Mouse (Mus musculus): ENCODE results near the gene Sik2. TPM values are rescaled to one million over a fixed set of nuclear protein-coding genes. Genes with fewer than 3 reads are reported as not detected.
A peak's percentile ranks its signal among the peaks of the same experiment; 100 is the strongest.

Gene Sik2
- total RNA-seq (2014; rRNA removed) = 24.4 and 35.0 TPM in 2 replicates
- polyA plus RNA-seq (2015; fragmentation: Nextera tagmentation; extraction: Ambion mirVana) = 12.8 and 14.4 TPM in 2 replicates

- under 1% methylated on average over 61 of the region's 85 CpGs for WGBS
- ATAC-seq (ENCODE audit: low FRiP score) (peak; percentile 97), DNase-seq (ENCODE audit: low spot score) (peak; percentile 95)
- peak within 1 kb of the TSS; percentile 59 for H3K4me2 ChIP-seq (ENCODE audit: low read depth, low read length, poor library complexity, severe bottlenecking)
- no peaks in the 10 kb centered on the region for H3K9me3 ChIP-seq (ENCODE audit: low read length)
- no peaks in the 10 kb centered on the region for H3K36me3 ChIP-seq (ENCODE audit: insufficient read depth, low read length)
- H3K27me3 ChIP-seq (ENCODE audit: insufficient read depth, low read length) = no peaks in the 10 kb centered on the region
- no peaks in the 10 kb centered on the region for H3K4me1 ChIP-seq (ENCODE audit: insufficient read depth, low read length)
- H3K9ac ChIP-seq (replicated peaks; ENCODE audit: low read length, poor library complexity, severe bottlenecking) = peak within 1 kb of the TSS; percentile 87
- peak within 1 kb of the TSS; percentile 79 for H3K27ac ChIP-seq (ENCODE audit: low read depth, low read length)
- peak; percentile 87 for TF ChIP-seq CTCF (IDR thresholded peaks at IDR 0.05)
- peak within 1 kb of the TSS; percentile 97 for H3K4me3 ChIP-seq (ENCODE audit: low read depth, low read length)
These were observed at the start of gene Sik2 for GRCm38 (mm10) chr9:51008841-51009655. TSS of gene Sik2 (minus strand) at chr9:51009073.

DNA sequence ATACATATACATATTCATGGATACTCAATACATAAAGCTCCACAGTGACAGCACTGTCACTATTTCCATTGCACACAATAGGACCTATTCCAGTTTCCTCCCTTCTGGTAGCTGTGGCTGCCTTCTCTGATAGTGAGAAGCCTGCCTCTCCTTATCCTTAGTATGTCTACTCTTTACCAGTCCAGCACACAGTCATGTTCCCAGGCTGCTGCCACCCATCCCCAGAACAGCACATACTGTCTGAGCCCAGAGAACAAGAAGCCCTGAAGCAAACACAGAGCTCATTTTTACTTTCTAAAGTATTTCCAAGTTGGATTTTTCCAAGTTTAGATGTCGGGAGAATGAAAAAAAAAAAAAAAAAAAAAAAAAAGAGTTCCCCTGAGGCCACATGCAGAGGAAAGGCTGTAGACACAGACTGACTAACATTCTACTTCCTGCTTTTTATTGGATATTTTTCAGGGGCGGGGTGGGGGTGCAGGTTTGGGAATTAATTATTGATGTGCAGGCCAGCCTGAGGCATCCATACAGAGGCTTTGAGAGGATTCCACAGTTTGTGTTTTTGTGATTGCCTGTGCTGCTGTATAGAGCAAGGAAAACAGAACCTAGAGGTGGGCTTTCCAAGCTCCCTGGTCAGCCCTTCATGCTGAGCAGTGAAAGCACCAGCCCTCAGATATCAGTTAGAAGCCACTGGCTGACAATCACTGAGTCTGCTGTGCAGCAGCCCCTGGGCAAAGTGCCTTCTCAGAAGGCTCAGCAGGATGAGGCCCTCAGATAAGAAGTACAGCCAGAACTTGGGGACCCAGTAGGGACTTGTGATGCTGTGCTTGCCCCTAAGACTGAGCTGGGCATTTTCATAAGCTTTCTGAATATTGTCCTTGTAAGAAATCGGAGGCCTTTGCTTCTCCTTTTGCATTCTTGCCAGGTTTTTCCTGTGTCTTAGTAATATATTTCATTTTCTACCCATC lies 47.8 kb upstream of the Sik2 start:
- no peak overlapping the region for H3K27ac ChIP-seq (ENCODE audit: low read depth, low read length)
- H3K4me3 ChIP-seq (ENCODE audit: low read depth, low read length) = no peak overlapping the region
- H3K9ac ChIP-seq (replicated peaks; ENCODE audit: low read length, poor library complexity, severe bottlenecking) = no peak overlapping the region
- DNase-seq (ENCODE audit: low spot score) (no peak), ATAC-seq (ENCODE audit: low FRiP score) (no peak)
- no peaks in the 10 kb centered on the region for H3K27me3 ChIP-seq (ENCODE audit: insufficient read depth, low read length)
- 58% methylated on average over 3 of the region's 3 CpGs for WGBS
- no peaks in the 10 kb centered on the region for H3K36me3 ChIP-seq (ENCODE audit: insufficient read depth, low read length)
- H3K4me2 ChIP-seq (ENCODE audit: low read depth, low read length, poor library complexity, severe bottlenecking) = no peak overlapping the region
- no peak for TF ChIP-seq CTCF (IDR thresholded peaks at IDR 0.05)
- H3K4me1 ChIP-seq (ENCODE audit: insufficient read depth, low read length) = no peaks in the 10 kb centered on the region
- no peaks in the 10 kb centered on the region for H3K9me3 ChIP-seq (ENCODE audit: low read length)

DNA sequence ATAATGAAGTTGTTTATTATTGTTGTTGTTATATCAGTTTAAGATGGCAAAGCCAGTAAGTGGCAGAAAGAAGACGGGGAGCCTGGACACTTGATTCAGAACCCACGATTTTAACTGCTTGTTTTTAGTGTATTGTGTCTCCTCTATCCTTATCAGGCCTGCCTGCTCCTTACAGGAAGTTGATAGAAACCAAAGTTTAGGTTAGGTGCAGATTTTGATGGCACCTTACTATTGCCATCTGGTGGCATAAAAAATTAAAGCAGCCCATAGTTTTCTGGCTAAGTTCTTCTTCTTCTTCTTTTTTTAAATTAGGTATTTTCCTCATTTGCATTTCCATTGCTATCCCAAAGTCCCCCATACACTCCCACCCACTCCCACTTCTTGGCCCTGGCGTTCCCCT lies 43.3 kb upstream of the Sik2 start:
- H3K9me3 ChIP-seq (ENCODE audit: low read length) = no peaks in the 10 kb centered on the region
- no peak overlapping the region for H3K27ac ChIP-seq (ENCODE audit: low read depth, low read length)
- H3K9ac ChIP-seq (replicated peaks; ENCODE audit: low read length, poor library complexity, severe bottlenecking) = no peak overlapping the region
- no peak overlapping the region for H3K4me3 ChIP-seq (ENCODE audit: low read depth, low read length)
- no peak overlapping the region for H3K4me2 ChIP-seq (ENCODE audit: low read depth, low read length, poor library complexity, severe bottlenecking)
- H3K4me1 ChIP-seq (ENCODE audit: insufficient read depth, low read length) = no peaks in the 10 kb centered on the region
- DNase-seq (ENCODE audit: low spot score) (peak; percentile 17), ATAC-seq (ENCODE audit: low FRiP score) (no peak)
- H3K27me3 ChIP-seq (ENCODE audit: insufficient read depth, low read length) = no peaks in the 10 kb centered on the region
- H3K36me3 ChIP-seq (ENCODE audit: insufficient read depth, low read length) = no peaks in the 10 kb centered on the region
- WGBS = 78% methylated on average over 3 of the region's 3 CpGs
- peak; percentile 63 for TF ChIP-seq CTCF (IDR thresholded peaks at IDR 0.05)

GRCm38 (mm10) chr9:51042136-51042535 lies 33.3 kb upstream of the Sik2 start:
- WGBS = 90% methylated on average over 6 of the region's 6 CpGs
- Histone ChIP-seq H3K36me3 (ENCODE audit: insufficient read depth, low read length) (no peaks in the 10 kb centered on the region), H3K4me3 (ENCODE audit: low read depth, low read length) (no peak overlapping the region), H3K4me1 (ENCODE audit: insufficient read depth, low read length) (no peaks in the 10 kb centered on the region), H3K27ac (ENCODE audit: low read depth, low read length) (no peak overlapping the region), H3K4me2 (ENCODE audit: low read depth, low read length, poor library complexity, severe bottlenecking) (no peak overlapping the region), H3K9me3 (ENCODE audit: low read length) (no peaks in the 10 kb centered on the region), H3K27me3 (ENCODE audit: insufficient read depth, low read length) (no peaks in the 10 kb centered on the region), H3K9ac (replicated peaks; ENCODE audit: low read length, poor library complexity, severe bottlenecking) (no peak overlapping the region)
- no peak for DNase-seq (ENCODE audit: low spot score)
- ATAC-seq (ENCODE audit: low FRiP score) = no peak
- TF ChIP-seq CTCF (IDR thresholded peaks at IDR 0.05) = no peak

GRCm38 (mm10) chr9:51041491-51041980 lies 32.7 kb upstream of the Sik2 start:
- Histone ChIP-seq H3K27me3 (ENCODE audit: insufficient read depth, low read length) (no peaks in the 10 kb centered on the region), H3K36me3 (ENCODE audit: insufficient read depth, low read length) (no peaks in the 10 kb centered on the region), H3K4me1 (ENCODE audit: insufficient read depth, low read length) (no peaks in the 10 kb centered on the region), H3K9ac (replicated peaks; ENCODE audit: low read length, poor library complexity, severe bottlenecking) (no peak overlapping the region), H3K9me3 (ENCODE audit: low read length) (no peaks in the 10 kb centered on the region), H3K27ac (ENCODE audit: low read depth, low read length) (no peak overlapping the region), H3K4me2 (ENCODE audit: low read depth, low read length, poor library complexity, severe bottlenecking) (no peak overlapping the region), H3K4me3 (ENCODE audit: low read depth, low read length) (no peak overlapping the region)
- 89% methylated on average over 7 of the region's 7 CpGs for WGBS
- TF ChIP-seq CTCF (IDR thresholded peaks at IDR 0.05) = no peak
- ATAC-seq (ENCODE audit: low FRiP score) (no peak), DNase-seq (ENCODE audit: low spot score) (no peak)
